Mouse (Mus musculus) megakaryocyte progenitor cell, adult 5-6 weeks (primary cell): Measurements from ENCODE around the gene Hist1h3a. TPM values are rescaled to one million over a fixed set of nuclear protein-coding genes. Genes with fewer than 3 reads are reported as not detected.

Experiments used
- total RNA-seq, 2 experiments: library from RNA; stranded (forward) in 1 of 2; stranded (reverse) in 1 of 2; fragments of 157-497, 149-512 nt in 1 of 2; fragments of 200-1000 nt in 1 of 2; gene quantifications; 2 replicates each; pipeline versions ENCODE4 v1.2.3 to v1.2.4; 2015 to 2017

Gene Hist1h3a
- total RNA-seq, 2 experiments from 2014 or later, result 63.0 to 612 TPM

Other genes with a start within 250 kb of the Hist1h3a start
Only the 30 nearest of the 37 such genes appear.
- 8.5 and 9.3 TPM in 2 replicates for gene Hist1h1d, start 209.1 kb downstream of the Hist1h3a start, total RNA-seq (2015)
- gene Hist1h1d, start 209.1 kb downstream of the Hist1h3a start, total RNA-seq (2017), result 112 TPM in 2 replicates
- gene Hist1h3e, start 200.0 kb downstream of the Hist1h3a start, total RNA-seq (2015), result 98.5 and 110 TPM in 2 replicates
- 286 and 398 TPM in 2 replicates for gene Hist1h3e, start 200.0 kb downstream of the Hist1h3a start, total RNA-seq (2017)
- 5.3 and 9.4 TPM in 2 replicates for gene Hist1h2ae, start 191.2 kb downstream of the Hist1h3a start, total RNA-seq (2015)
- 249 and 287 TPM in 2 replicates for gene Hist1h2ae, start 191.2 kb downstream of the Hist1h3a start, total RNA-seq (2017)
- 285 and 322 TPM in 2 replicates for gene Hist1h2bg, start 191.0 kb downstream of the Hist1h3a start, total RNA-seq (2015)
- gene Hist1h2bg, start 191.0 kb downstream of the Hist1h3a start, total RNA-seq (2017), result 1,174 and 1,244 TPM in 2 replicates
- gene Hist1h2bf, start 188.2 kb downstream of the Hist1h3a start, total RNA-seq (2015), result 321 and 327 TPM in 2 replicates
- gene Hist1h2bf, start 188.2 kb downstream of the Hist1h3a start, total RNA-seq (2017), result 466 and 575 TPM in 2 replicates
- gene Hist1h2ad, start 188.0 kb downstream of the Hist1h3a start, total RNA-seq (2015), result 1.9 and 3.4 TPM in 2 replicates
- 229 and 1,060 TPM in 2 replicates for gene Hist1h2ad, start 188.0 kb downstream of the Hist1h3a start, total RNA-seq (2017)
- 105 and 131 TPM in 2 replicates for gene Hist1h3d, start 186.6 kb downstream of the Hist1h3a start, total RNA-seq (2015)
- 118 and 137 TPM in 2 replicates for gene Hist1h3d, start 186.6 kb downstream of the Hist1h3a start, total RNA-seq (2017)
- 492 and 526 TPM in 2 replicates for gene Hist1h4d, start 180.8 kb downstream of the Hist1h3a start, total RNA-seq (2015)
- gene Hist1h4d, start 180.8 kb downstream of the Hist1h3a start, total RNA-seq (2017), result 951 and 1,054 TPM in 2 replicates
- gene Hist1h2be, start 141.3 kb downstream of the Hist1h3a start, total RNA-seq (2015), result 7.7 and 11.7 TPM in 2 replicates
- gene Hist1h2be, start 141.3 kb downstream of the Hist1h3a start, total RNA-seq (2017), result 85.8 and 90.5 TPM in 2 replicates
- gene Hist1h1e, start 139.8 kb downstream of the Hist1h3a start, total RNA-seq (2015), result 297 TPM in 2 replicates
- gene Hist1h1e, start 139.8 kb downstream of the Hist1h3a start, total RNA-seq (2017), result 260 and 272 TPM in 2 replicates
- 17.1 and 19.7 TPM in 2 replicates for gene Hist1h2ac, start 78.4 kb downstream of the Hist1h3a start, total RNA-seq (2015)
- gene Hist1h2ac, start 78.4 kb downstream of the Hist1h3a start, total RNA-seq (2017), result 101 and 110 TPM in 2 replicates
- gene Hist1h2bc, start 78.2 kb downstream of the Hist1h3a start, total RNA-seq (2015), result 36.2 and 54.1 TPM in 2 replicates
- gene Hist1h2bc, start 78.2 kb downstream of the Hist1h3a start, total RNA-seq (2017), result 196 and 235 TPM in 2 replicates
- not detected in 2 replicates for gene Hist1h1t, start 66.6 kb downstream of the Hist1h3a start, total RNA-seq (2015)
- gene Hist1h1t, start 66.6 kb downstream of the Hist1h3a start, total RNA-seq (2017), result 0.29 TPM in 1 of 2 replicates, not detected in the other
- 45.1 and 51.9 TPM in 2 replicates for gene Hist1h4c, start 63.9 kb downstream of the Hist1h3a start, total RNA-seq (2015)
- gene Hist1h4c, start 63.9 kb downstream of the Hist1h3a start, total RNA-seq (2017), result 238 and 311 TPM in 2 replicates
- 15.9 and 16.6 TPM in 2 replicates for gene Hfe, start 51.5 kb downstream of the Hist1h3a start, total RNA-seq (2015)
- 6.0 and 8.7 TPM in 2 replicates for gene Hfe, start 51.5 kb downstream of the Hist1h3a start, total RNA-seq (2017)
- 103 and 110 TPM in 2 replicates for gene Hist1h1c, start 23.6 kb downstream of the Hist1h3a start, total RNA-seq (2015)
- gene Hist1h1c, start 23.6 kb downstream of the Hist1h3a start, total RNA-seq (2017), result 686 and 791 TPM in 2 replicates
- gene Hist1h3c, start 16.8 kb downstream of the Hist1h3a start, total RNA-seq (2015), result 88.8 and 93.1 TPM in 2 replicates
- 555 and 756 TPM in 2 replicates for gene Hist1h3c, start 16.8 kb downstream of the Hist1h3a start, total RNA-seq (2017)
- gene Hist1h2bb, start 15.7 kb downstream of the Hist1h3a start, total RNA-seq (2015), result 232 TPM in 2 replicates
- 3,020 and 3,268 TPM in 2 replicates for gene Hist1h2bb, start 15.7 kb downstream of the Hist1h3a start, total RNA-seq (2017)
- gene Hist1h2ab, start 11.3 kb downstream of the Hist1h3a start, total RNA-seq (2015), result 28.1 and 45.4 TPM in 2 replicates
- gene Hist1h2ab, start 11.3 kb downstream of the Hist1h3a start, total RNA-seq (2017), result 2,397 and 3,405 TPM in 2 replicates
- gene Hist1h3b, start 10.1 kb downstream of the Hist1h3a start, total RNA-seq (2015), result 332 and 371 TPM in 2 replicates
- 579 and 647 TPM in 2 replicates for gene Hist1h3b, start 10.1 kb downstream of the Hist1h3a start, total RNA-seq (2017)
- gene Hist1h4b, start 5.4 kb downstream of the Hist1h3a start, total RNA-seq (2015), result 33.6 and 56.1 TPM in 2 replicates
- gene Hist1h4b, start 5.4 kb downstream of the Hist1h3a start, total RNA-seq (2017), result 548 and 759 TPM in 2 replicates
- 39.5 and 40.4 TPM in 2 replicates for gene Hist1h4a, start 1.2 kb downstream of the Hist1h3a start, total RNA-seq (2015)
- 492 and 698 TPM in 2 replicates for gene Hist1h4a, start 1.2 kb downstream of the Hist1h3a start, total RNA-seq (2017)
- 151 and 174 TPM in 2 replicates for gene Hist1h1a, start 1.3 kb upstream of the Hist1h3a start, total RNA-seq (2015)
- 2,111 and 2,271 TPM in 2 replicates for gene Hist1h1a, start 1.3 kb upstream of the Hist1h3a start, total RNA-seq (2017)
- not detected in 2 replicates for gene Trim38, start 7.5 kb upstream of the Hist1h3a start, total RNA-seq (2015)
- gene Trim38, start 7.5 kb upstream of the Hist1h3a start, total RNA-seq (2017), result 0.42 TPM in 1 of 2 replicates, not detected in the other
- gene Slc17a2, start 44.6 kb upstream of the Hist1h3a start, total RNA-seq (2015), result not detected in 2 replicates
- gene Slc17a2, start 44.6 kb upstream of the Hist1h3a start, total RNA-seq (2017), result not detected in 2 replicates
- gene Slc17a3, start 77.0 kb upstream of the Hist1h3a start, total RNA-seq (2015), result 0.39 TPM in 1 of 2 replicates, not detected in the other
- gene Slc17a3, start 77.0 kb upstream of the Hist1h3a start, total RNA-seq (2017), result 0.10 TPM in 1 of 2 replicates, not detected in the other
- not detected in 2 replicates for gene Slc17a1, start 105.4 kb upstream of the Hist1h3a start, total RNA-seq (2015)
- not detected in 2 replicates for gene Slc17a1, start 105.4 kb upstream of the Hist1h3a start, total RNA-seq (2017)
- not detected in 2 replicates for gene Slc17a4, start 152.6 kb upstream of the Hist1h3a start, total RNA-seq (2015)
- 0.33 TPM in 1 of 2 replicates, not detected in the other for gene Slc17a4, start 152.6 kb upstream of the Hist1h3a start, total RNA-seq (2017)
- not detected in 2 replicates for gene Hist1h2ba, start 171.8 kb upstream of the Hist1h3a start, total RNA-seq (2015)
- gene Hist1h2ba, start 171.8 kb upstream of the Hist1h3a start, total RNA-seq (2017), result not detected in 2 replicates
- not detected in 2 replicates for gene Hist1h2aa, start 172.1 kb upstream of the Hist1h3a start, total RNA-seq (2015)
- gene Hist1h2aa, start 172.1 kb upstream of the Hist1h3a start, total RNA-seq (2017), result not detected in 2 replicates